Comparison of ENCODE assay signal across 31 mouse cellular contexts in genomic region chr11:51790662-51791061, GRCm38 (mm10).
"Had no signal": no experiment of that assay in that cellular context is flagged by ENCODE, and none has a peak within 500 bp of the region (broad histone marks: within the 10 kb centered on the region; RNA-seq: fewer than 3 reads in every experiment).

No protein-coding gene starts in this region.

- H3K27me3 ChIP-seq: limb, embryonic 12.5 days; limb, embryonic 13.5 days; limb, embryonic 15.5 days; liver, embryonic 12.5 days; liver, embryonic 13.5 days; liver, embryonic 15.5 days; lung, embryonic 15.5 days; megakaryocyte, embryonic 14.5 days; midbrain, embryonic 12.5 days; midbrain, embryonic 13.5 days; neural tube, embryonic 12.5 days had no signal

- H3K4me1 ChIP-seq: limb, embryonic 12.5 days; limb, embryonic 13.5 days; limb, embryonic 15.5 days; liver, embryonic 12.5 days; liver, embryonic 13.5 days; liver, embryonic 15.5 days; lung, embryonic 15.5 days; midbrain, embryonic 10.5 days; midbrain, embryonic 12.5 days; midbrain, embryonic 13.5 days; neural tube, embryonic 12.5 days had no signal

- ATAC-seq: liver, embryonic 12.5 days; liver, postnatal 0 days; lung, postnatal 0 days; midbrain, embryonic 13.5 days; midbrain, embryonic 16.5 days had no signal

- H3K27ac ChIP-seq: limb, embryonic 10.5 days; limb, embryonic 12.5 days; limb, embryonic 13.5 days; limb, embryonic 15.5 days; liver, embryonic 12.5 days; liver, embryonic 13.5 days; liver, embryonic 14.5 days; liver, embryonic 15.5 days; lung, embryonic 15.5 days; macrophage; midbrain, embryonic 10.5 days; midbrain, embryonic 12.5 days; midbrain, embryonic 13.5 days; neural tube, embryonic 12.5 days had no signal

- H3K4me3 ChIP-seq: limb, embryonic 10.5 days; limb, embryonic 12.5 days; limb, embryonic 13.5 days; limb, embryonic 15.5 days; liver, embryonic 12.5 days; liver, embryonic 13.5 days; liver, embryonic 15.5 days; lung, embryonic 15.5 days; megakaryocyte, embryonic 14.5 days; midbrain, embryonic 10.5 days; midbrain, embryonic 12.5 days; midbrain, embryonic 13.5 days; myocyte; neural tube, embryonic 12.5 days had no signal

- DNase-seq: left cerebral cortex, postnatal 4 days; liver; liver, embryonic 13.5 days; liver, postnatal 0 days; lung, adult 18-20 months; lung, adult 2 months; lung, embryonic 14.5 days; lung, postnatal 10 days; lung, postnatal 14 days; lung, postnatal 36 days; lung, postnatal 4 days; midbrain, embryonic 14.5 days had no signal

- H3K9ac ChIP-seq: limb, embryonic 12.5 days; limb, embryonic 13.5 days; limb, embryonic 15.5 days; liver, embryonic 12.5 days; liver, embryonic 13.5 days; liver, embryonic 14.5 days; liver, embryonic 15.5 days; liver, postnatal 0 days; lung, embryonic 14.5 days; lung, embryonic 15.5 days; midbrain, embryonic 12.5 days; midbrain, embryonic 13.5 days; neural tube, embryonic 12.5 days had no signal

- H3K4me2 ChIP-seq: limb, embryonic 12.5 days; limb, embryonic 13.5 days; limb, embryonic 15.5 days; liver, embryonic 11.5 days; liver, embryonic 12.5 days; liver, embryonic 13.5 days; liver, embryonic 15.5 days; lung, embryonic 14.5 days; lung, embryonic 15.5 days; midbrain, embryonic 11.5 days; midbrain, embryonic 12.5 days; midbrain, embryonic 13.5 days; neural tube, embryonic 12.5 days had no signal

- H3K9me3 ChIP-seq: limb, embryonic 10.5 days; limb, embryonic 13.5 days; limb, embryonic 15.5 days; liver, embryonic 12.5 days; liver, embryonic 13.5 days; liver, embryonic 15.5 days; lung, embryonic 15.5 days; megakaryocyte, embryonic 14.5 days; midbrain, embryonic 12.5 days; midbrain, embryonic 13.5 days; neural tube, embryonic 12.5 days had no signal
